Mouse (Mus musculus) adrenal gland, adult 8-10 months (tissue): ENCODE results near the gene Tgoln1. TPM values are rescaled to one million over a fixed set of nuclear protein-coding genes. Genes with fewer than 3 reads are reported as not detected.

ENCODE experiments used
- DNase-seq: peaks from one replicate; pipeline ENCODE4 v3.0.0; 2022
- total RNA-seq, 4 experiments: library from RNA; stranded (reverse); gene quantifications; 2 replicates each; pipeline ENCODE4 v1.2.4; 2022

Tgoln1 gene
- total RNA-seq, 4 experiments from 2014 or later = 238 to 271 (median 258) TPM

GRCm38 (mm10) chr6:72627276-72627675, 10.5 kb upstream of the Tgoln1 start:
- no peak for DNase-seq

- DNase-seq = no peak
Measured at GRCm38 (mm10) chr6:72626391-72626790, 9.6 kb upstream of the Tgoln1 start.

- peak; percentile 60 for DNase-seq
Measured at GRCm38 (mm10) chr6:72623661-72624402, 7.0 kb upstream of the Tgoln1 start.

- DNase-seq = no peak
Measured at GRCm38 (mm10) chr6:72622917-72623316, 6.1 kb upstream of the Tgoln1 start.

GRCm38 (mm10) chr6:72620920-72621319, 4.1 kb upstream of the Tgoln1 start:
- no peak for DNase-seq

GRCm38 (mm10) chr6:72619734-72620532, 3.1 kb upstream of the Tgoln1 start:
- no peak for DNase-seq

- no peak for DNase-seq
Measured at GRCm38 (mm10) chr6:72615561-72616375, 1.0 kb downstream of the Tgoln1 start.

- no peak for DNase-seq
Measured at GRCm38 (mm10) chr6:72615151-72615550, 1.6 kb downstream of the Tgoln1 start.

GRCm38 (mm10) chr6:72610261-72610660, 6.5 kb downstream of the Tgoln1 start:
- DNase-seq = no peak

GRCm38 (mm10) chr6:72608662-72609184, 8.1 kb downstream of the Tgoln1 start:
- DNase-seq = no peak

GRCm38 (mm10) chr6:72607676-72608075, 9.1 kb downstream of the Tgoln1 start:
- no peak for DNase-seq

GRCm38 (mm10) chr6:72607060-72607459, 9.7 kb downstream of the Tgoln1 start:
- DNase-seq = no peak

GRCm38 (mm10) chr6:72604066-72604465, 12.7 kb downstream of the Tgoln1 start:
- DNase-seq = no peak

- peak; percentile 73 for DNase-seq
Measured at GRCm38 (mm10) chr6:72601732-72602131, 15.1 kb downstream of the Tgoln1 start.

- no peak for DNase-seq
Measured at GRCm38 (mm10) chr6:72600771-72601170, 16.0 kb downstream of the Tgoln1 start.

GRCm38 (mm10) chr6:72600216-72600615, 16.6 kb downstream of the Tgoln1 start:
- DNase-seq = no peak

- DNase-seq = peak; percentile 59
Measured at GRCm38 (mm10) chr6:72598791-72599557, 17.8 kb downstream of the Tgoln1 start.

- peak; percentile 95 for DNase-seq
Measured at GRCm38 (mm10) chr6:72597956-72598753, 18.6 kb downstream of the Tgoln1 start, which contains the start of the genes Elmod3 and Retsat. Gene Elmod3 (minus strand): TSS chr6:72598413. Gene Retsat (plus strand): TSS chr6:72598475.

- DNase-seq = no peak
Measured at GRCm38 (mm10) chr6:72597083-72597874, 19.5 kb downstream of the Tgoln1 start.

- DNase-seq = no peak
Measured at GRCm38 (mm10) chr6:72593914-72594313, 22.9 kb downstream of the Tgoln1 start.
